Mouse (Mus musculus) lung, adult 10 weeks (tissue): ENCODE results near the gene Rps3a1. TPM values are rescaled to one million over a fixed set of nuclear protein-coding genes. Genes with fewer than 3 reads are reported as not detected.

Experiments
- polyA plus RNA-seq: library from polyadenylated mRNA; stranded (reverse); fragments of 350-450 nt; fragmentation: Illumina TruSeq; extraction: RNeasy Lipid Tissue Mini Kit (QIAGEN cat#74804); gene quantifications from one replicate; pipeline ENCODE4 v1.2.3, GENCODE M21; 2014; ENCODE audit warnings: low read depth, low replicate concordance; ENCODE audit not compliant: insufficient read depth

Gene Rps3a1
- polyA plus RNA-seq = 2,139 TPM

DNA sequence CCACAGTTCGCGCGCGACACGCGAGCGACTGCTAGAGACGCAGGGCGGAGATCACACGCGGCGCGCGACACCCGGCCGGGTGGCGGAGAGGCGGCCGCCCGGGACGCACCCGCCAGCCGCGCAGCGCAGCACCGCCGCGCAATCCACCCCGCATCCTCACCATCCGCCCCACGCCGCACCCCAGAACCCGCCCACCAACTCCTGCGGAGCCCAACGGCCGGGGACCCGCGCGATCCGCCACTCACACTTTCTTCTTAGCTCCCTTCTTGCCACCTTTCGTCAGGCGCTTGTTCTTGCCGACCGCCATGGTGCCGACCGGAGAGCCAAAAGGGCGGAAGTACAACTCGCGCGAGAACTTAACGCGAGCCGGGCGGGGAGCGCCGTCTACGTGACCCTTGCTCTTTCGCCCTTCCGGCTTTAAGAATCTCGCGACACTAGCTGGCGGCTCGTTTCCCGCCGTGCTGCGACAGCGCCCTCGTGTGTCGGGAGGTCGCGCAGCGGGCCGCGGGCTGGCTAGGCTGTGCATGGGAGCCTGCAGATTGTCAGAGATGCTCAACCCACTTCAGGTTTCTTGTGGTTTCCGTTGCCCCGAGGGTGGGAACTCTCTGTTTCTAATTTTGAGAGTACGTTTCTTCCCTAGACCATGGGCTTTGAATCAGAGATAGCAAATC, at the start of gene Rps3a1:
TSS of gene Rps3a1 (minus strand) at position 440 of the 671 bp plus-strand sequence.

Other genes with a start within 250 kb of the Rps3a1 start
- gene Sh3d19, start 171.6 kb downstream of the Rps3a1 start, polyA plus RNA-seq = 14.4 TPM
- gene Prss48, start 140.2 kb downstream of the Rps3a1 start, polyA plus RNA-seq = not detected
- gene Lrba, start 82.0 kb upstream of the Rps3a1 start, polyA plus RNA-seq = 10.2 TPM